In the genomic region with DNA sequence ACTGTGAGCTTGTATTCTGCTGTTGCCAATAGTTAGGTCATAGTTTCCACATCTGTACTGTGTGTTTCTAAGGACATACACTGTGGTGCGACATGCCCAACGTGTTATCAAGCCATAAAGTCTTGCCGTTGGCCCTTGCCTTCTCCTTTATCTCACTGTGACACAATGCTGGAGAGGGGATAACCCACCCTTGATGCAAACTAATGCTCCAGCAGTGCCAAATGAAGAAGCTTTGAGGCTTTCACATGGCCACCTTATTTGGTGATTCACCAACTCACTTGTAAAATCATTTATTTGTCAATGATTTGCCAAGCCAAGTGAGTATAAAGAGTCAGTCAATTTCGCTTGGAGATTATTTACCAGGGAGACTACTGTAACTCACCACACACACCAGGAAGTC, we compare ENCODE assay signal across 22 mouse cellular contexts. TPM values are rescaled to one million over a fixed set of nuclear protein-coding genes. Genes with fewer than 3 reads are reported as not detected.
DNase-seq lines count a peak whose midpoint lies in the region; ATAC-seq and TF ChIP-seq lines count a peak whose summit lies in the region.
"Had no signal": no experiment of that assay in that cellular context is flagged by ENCODE, and none has a peak within 500 bp of the region (broad histone marks: within the 10 kb centered on the region; RNA-seq: fewer than 3 reads in every experiment).

No protein-coding gene starts in this region.

- DNase-seq in kidney, postnatal 0 days (ENCODE audit: low spot score) = no peak
- DNase-seq in thymus, postnatal 0 days (ENCODE audit: low spot score) = no peak
- DNase-seq in urinary bladder, adult 18-20 months (ENCODE audit: low spot score in 2 of 2) = no peak
- no peak for DNase-seq in urinary bladder, postnatal 25 days (ENCODE audit: low spot score)
- DNase-seq: adrenal gland, postnatal 36 days; cerebellum, adult 11 months; cerebellum, postnatal 25 days; gastrocnemius, postnatal 10 days; heart, adult 2 months; kidney, postnatal 10 days; lung, embryonic 14.5 days; midbrain, embryonic 14.5 days; right cerebral cortex, adult 18-20 months; thymus, adult 18-20 months had no signal

- no peaks in the 10 kb centered on the region for H3K27me3 ChIP-seq in kidney, postnatal 0 days (ENCODE audit: insufficient read depth, low read length)
- H3K27me3 ChIP-seq in kidney, embryonic 14.5 days (ENCODE audit: control insufficient read depth, insufficient read depth, low read length) = no peaks in the 10 kb centered on the region
- no peaks in the 10 kb centered on the region for H3K27me3 ChIP-seq in liver, embryonic 12.5 days (replicated peaks)
- no peaks in the 10 kb centered on the region for H3K27me3 ChIP-seq in small intestine, adult 2 months (ENCODE audit: control insufficient read depth, insufficient read depth, low read length)

- WGBS in kidney, postnatal 0 days = 82% methylated on average over 4 of the region's 4 CpGs
- 83% methylated on average over 4 of the region's 4 CpGs for WGBS in kidney, embryonic 14.5 days
- 26% methylated on average over 4 of the region's 4 CpGs for WGBS in liver, embryonic 12.5 days (ENCODE audit: insufficient replicate concordance)
- 27% methylated on average over 4 of the region's 4 CpGs for WGBS in small intestine, adult 2 months

- TF ChIP-seq POLR2A in small intestine, adult 2 months (IDR thresholded peaks at IDR 0.05; ENCODE audit: low read depth, low read length) = no peak

- H3K36me3 ChIP-seq in kidney, postnatal 0 days (ENCODE audit: insufficient read depth, low read length) = no peaks in the 10 kb centered on the region
- H3K36me3 ChIP-seq in kidney, embryonic 14.5 days (ENCODE audit: control insufficient read depth, insufficient read depth, low read length) = no peaks in the 10 kb centered on the region
- no peaks in the 10 kb centered on the region for H3K36me3 ChIP-seq in liver, embryonic 12.5 days
- H3K36me3 ChIP-seq in small intestine, adult 2 months (ENCODE audit: control insufficient read depth, insufficient read depth, low read length) = no peaks in the 10 kb centered on the region
- H3K36me3 ChIP-seq: embryonic facial prominence, embryonic 10.5 days had no signal

- no peak overlapping the region for H3K4me3 ChIP-seq in kidney, postnatal 0 days (replicated peaks; ENCODE audit: low read depth, low read length)
- H3K4me3 ChIP-seq in kidney, embryonic 14.5 days (ENCODE audit: low read length) = no peak overlapping the region
- H3K4me3 ChIP-seq in liver, embryonic 12.5 days = peak overlapping the region; percentile 5; the same call in 1 of the 2 replicates
- H3K4me3 ChIP-seq in small intestine, adult 2 months (ENCODE audit: low read depth, low read length) = no peak overlapping the region
- H3K4me3 ChIP-seq: embryonic facial prominence, embryonic 10.5 days; heart, adult 2 months; left cerebral cortex, adult 2 months; limb, embryonic 10.5 days had no signal

- H3K4me1 ChIP-seq in kidney, postnatal 0 days (replicated peaks; ENCODE audit: insufficient read depth, low read length) = peaks cover 6% of the 10 kb centered on the region; the same call in 1 of the 2 replicates
- H3K4me1 ChIP-seq in kidney, embryonic 14.5 days (ENCODE audit: control insufficient read depth, insufficient read depth, low read length) = peaks cover 12% of the 10 kb centered on the region; the same call in 1 of the 2 replicates
- peaks cover 38% of the 10 kb centered on the region for H3K4me1 ChIP-seq in liver, embryonic 12.5 days
- peaks cover 27% of the 10 kb centered on the region for H3K4me1 ChIP-seq in small intestine, adult 2 months (ENCODE audit: control insufficient read depth, insufficient read depth, insufficient read length, low read length)

- no peak overlapping the region for H3K9ac ChIP-seq in kidney, postnatal 0 days (ENCODE audit: low read depth, low read length)
- H3K9ac ChIP-seq in kidney, embryonic 14.5 days (ENCODE audit: low read depth, low read length) = no peak overlapping the region
- H3K9ac ChIP-seq in liver, embryonic 12.5 days = peak overlapping the region; percentile 2; the same call in 1 of the 2 replicates
- H3K9ac ChIP-seq: lung, embryonic 14.5 days had no signal

- H3K4me2 ChIP-seq in kidney, postnatal 0 days (ENCODE audit: low read length) = no peak overlapping the region
- H3K4me2 ChIP-seq in kidney, embryonic 14.5 days (replicated peaks; ENCODE audit: low read depth, low read length) = no peak overlapping the region
- peak overlapping the region; percentile 52 for H3K4me2 ChIP-seq in liver, embryonic 12.5 days
- H3K4me2 ChIP-seq: lung, embryonic 14.5 days had no signal

- no peak for TF ChIP-seq CTCF in kidney, postnatal 0 days (IDR thresholded peaks at IDR 0.05; ENCODE audit: low read depth)
- TF ChIP-seq CTCF in small intestine, adult 2 months (IDR thresholded peaks at IDR 0.05; ENCODE audit: extremely low read depth, insufficient read length, insufficient replicate concordance, low read depth, low read length) = no peak

- H3K9me3 ChIP-seq in kidney, postnatal 0 days (replicated peaks; ENCODE audit: low read length) = no peaks in the 10 kb centered on the region
- no peaks in the 10 kb centered on the region for H3K9me3 ChIP-seq in kidney, embryonic 14.5 days (ENCODE audit: control insufficient read depth, low read length)
- H3K9me3 ChIP-seq in liver, embryonic 12.5 days (replicated peaks) = no peaks in the 10 kb centered on the region
- H3K9me3 ChIP-seq: embryonic facial prominence, embryonic 10.5 days; limb, embryonic 10.5 days had no signal

- ATAC-seq in kidney, postnatal 0 days (replicated peaks; ENCODE audit: low FRiP score, low read depth) = 0 out of 2 replicates have a peak, but pooled peaks have one; percentile 12
- ATAC-seq in kidney, embryonic 14.5 days (ENCODE audit: low FRiP score, low TSS enrichment) = no peak
- ATAC-seq in erythroid progenitor cell, adult 5-6 weeks (replicated peaks; ENCODE audit: low FRiP score, poor library complexity, severe bottlenecking) = peak; percentile 90
- peak; percentile 100 for ATAC-seq in liver, embryonic 12.5 days
- ATAC-seq: hindbrain, postnatal 0 days had no signal

- no peak overlapping the region for H3K27ac ChIP-seq in kidney, postnatal 0 days
- H3K27ac ChIP-seq in kidney, embryonic 14.5 days (ENCODE audit: low read depth, low read length) = no peak overlapping the region
- H3K27ac ChIP-seq in liver, embryonic 12.5 days = peak overlapping the region; percentile 80
- peak overlapping the region; percentile 59; the same call in 1 of the 2 replicates for H3K27ac ChIP-seq in small intestine, adult 2 months (ENCODE audit: insufficient read depth, low read depth, low read length)
- H3K27ac ChIP-seq: embryonic facial prominence, embryonic 10.5 days; heart, adult 2 months; hindbrain, postnatal 0 days; left cerebral cortex, adult 2 months; limb, embryonic 10.5 days had no signal

RNA-seq across cellular contexts. Expression of a gene that starts 46.0 kb away (rescaled TPM):
- 26.7 and 29.0 TPM in 2 replicates for polyA plus RNA-seq in kidney, postnatal 0 days (2015; fragmentation: Nextera tagmentation; extraction: Ambion mirVana)
- 20.7 and 30.0 TPM in 2 replicates for polyA plus RNA-seq in kidney, embryonic 14.5 days (2014; fragmentation: Nextera tagmentation; extraction: Ambion mirVana)
- total RNA-seq in erythroid progenitor cell, adult 5-6 weeks (2015; ENCODE audit: low replicate concordance) = 2.2 and 15.1 TPM in 2 replicates
- total RNA-seq in erythroid progenitor cell, adult 5-6 weeks (2017; ENCODE audit: low replicate concordance) = 1.1 and 1.7 TPM in 2 replicates
- polyA plus RNA-seq in liver, embryonic 12.5 days (2016; fragmentation: Nextera tagmentation; extraction: Ambion mirVana) = 4.8 and 5.9 TPM in 2 replicates
- 4.6 and 4.8 TPM in 2 replicates for polyA plus RNA-seq in small intestine, adult 2 months (2012; rRNA removed)
- 13.1 and 14.7 TPM in 2 replicates for polyA plus RNA-seq in thymus, postnatal 0 days (2015; fragmentation: Nextera tagmentation; extraction: Ambion mirVana)

Comparison
In these comparisons a context has a peak if more than half of its experiments do, and no peak if none do; other contexts are left out.
1. H3K27ac ChIP-seq: peak in liver, embryonic 12.5 days (single experiment) and small intestine, adult 2 months (single experiment); none in kidney, postnatal 0 days (single experiment) and kidney, embryonic 14.5 days (single experiment).